Mouse (Mus musculus): ENCODE results near the gene Aicda. TPM values are rescaled to one million over a fixed set of nuclear protein-coding genes. Genes with fewer than 3 reads are reported as not detected.

Aicda gene
- not detected in 2 replicates for polyA plus RNA-seq (2012; rRNA removed)

GRCm38 (mm10) chr6:122553606-122554005 is at the start of gene Aicda:
TSS of gene Aicda (plus strand) at chr6:122553801.

GRCm38 (mm10) chr6:122505545-122505944 is 48.1 kb upstream of the Aicda start, which contains the start of gene Mfap5:
TSS of gene Mfap5 (plus strand) at chr6:122505845.

DNA sequence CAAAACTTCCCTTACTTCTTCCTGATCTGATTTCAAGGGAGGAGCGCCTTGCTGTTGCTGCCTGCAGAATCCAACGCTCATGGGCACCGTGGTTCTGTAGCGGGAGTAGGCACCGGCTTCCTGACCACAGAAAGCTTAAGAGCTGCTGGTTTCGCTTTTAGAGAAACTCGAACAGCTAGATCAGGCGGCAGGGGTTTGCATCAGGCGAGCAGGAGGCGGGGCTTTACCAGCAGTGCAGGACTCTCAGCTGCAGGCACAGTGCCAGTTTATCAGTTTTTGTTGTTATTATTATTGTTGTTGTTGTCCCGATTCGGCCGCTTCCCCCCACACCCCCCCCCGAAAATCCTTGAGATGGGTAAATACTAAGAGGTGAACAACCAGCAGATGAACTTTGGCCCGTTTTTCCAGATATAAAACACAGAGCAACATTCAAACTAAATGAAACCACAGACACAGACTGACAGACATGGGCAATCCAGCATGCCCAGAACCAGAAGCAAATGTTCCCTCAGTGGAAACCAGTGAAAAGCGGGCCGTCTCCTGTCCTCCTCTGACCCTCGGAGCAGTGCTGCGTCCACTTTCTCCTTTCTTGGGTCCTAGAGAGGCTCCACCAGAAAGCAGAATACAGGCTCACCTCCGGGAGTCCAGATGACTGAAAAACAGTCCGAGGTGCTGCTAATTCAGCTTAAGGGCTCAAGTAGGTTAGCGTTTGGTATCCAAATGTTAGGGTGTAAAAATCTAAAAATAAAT is 48.8 kb downstream of the Aicda start, which contains the start of gene Apobec1:
TSS of gene Apobec1 (minus strand) at position 203 of the 750 bp plus-strand sequence.

DNA sequence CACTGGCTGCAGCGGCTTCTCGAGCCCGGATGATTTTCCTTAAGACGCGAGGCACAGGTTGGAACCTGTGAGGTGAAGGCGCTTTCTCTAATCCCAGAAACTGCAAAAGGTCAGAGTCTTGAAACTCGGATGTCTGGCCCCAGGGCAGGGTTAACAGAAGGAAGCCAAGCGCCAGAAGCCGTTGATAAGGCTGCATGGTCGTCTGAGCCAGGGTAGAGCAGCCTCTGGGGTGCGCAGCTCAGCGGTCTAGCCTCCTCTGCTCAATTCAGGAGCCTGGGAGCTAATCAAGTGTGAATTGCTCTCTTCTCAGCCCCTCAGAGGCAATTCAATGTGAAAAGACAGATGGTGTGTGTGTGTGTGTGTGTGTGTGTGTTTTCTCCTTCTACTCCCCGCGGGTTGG is 56.2 kb downstream of the Aicda start, which contains the start of gene Gdf3:
TSS of gene Gdf3 (minus strand) at position 317 of the 400 bp plus-strand sequence.

Other genes starting within 250 kb of the Aicda start
- gene M6pr, start 245.1 kb upstream of the Aicda start, polyA plus RNA-seq (2012; rRNA removed) = 51.2 and 55.5 TPM in 2 replicates
- 2.4 and 3.0 TPM in 2 replicates for gene Phc1, start 213.2 kb upstream of the Aicda start, polyA plus RNA-seq (2012; rRNA removed)
- gene Rimklb, start 55.0 kb upstream of the Aicda start, polyA plus RNA-seq (2012; rRNA removed) = 0.21 and 0.26 TPM in 2 replicates
- 1.1 and 1.5 TPM in 2 replicates for gene Mfap5, start 48.0 kb upstream of the Aicda start, polyA plus RNA-seq (2012; rRNA removed)
- gene Apobec1, start 48.6 kb downstream of the Aicda start, polyA plus RNA-seq (2012; rRNA removed) = 11.9 and 16.4 TPM in 2 replicates
- 0.46 TPM in 2 replicates for gene Gdf3, start 56.3 kb downstream of the Aicda start, polyA plus RNA-seq (2012; rRNA removed)
- not detected in 2 replicates for gene Dppa3, start 72.6 kb downstream of the Aicda start, polyA plus RNA-seq (2012; rRNA removed)
- 0.01 TPM in 1 of 2 replicates, not detected in the other for gene Nanog, start 153.7 kb downstream of the Aicda start, polyA plus RNA-seq (2012; rRNA removed)
- gene Slc2a3, start 247.8 kb downstream of the Aicda start, polyA plus RNA-seq (2012; rRNA removed) = 8.0 and 9.4 TPM in 2 replicates

All from liver, embryonic 18 days (tissue).